Mouse (Mus musculus) frontal cortex, postnatal 14 days (tissue): Measurements from ENCODE around the gene Olfr654.

Source experiments
- DNase-seq, 2 experiments: peaks; one replicate each; pipeline ENCODE4 v3.0.0; 2022; ENCODE audit warnings: low spot score in 2 of 2

The Olfr654 gene

DNA sequence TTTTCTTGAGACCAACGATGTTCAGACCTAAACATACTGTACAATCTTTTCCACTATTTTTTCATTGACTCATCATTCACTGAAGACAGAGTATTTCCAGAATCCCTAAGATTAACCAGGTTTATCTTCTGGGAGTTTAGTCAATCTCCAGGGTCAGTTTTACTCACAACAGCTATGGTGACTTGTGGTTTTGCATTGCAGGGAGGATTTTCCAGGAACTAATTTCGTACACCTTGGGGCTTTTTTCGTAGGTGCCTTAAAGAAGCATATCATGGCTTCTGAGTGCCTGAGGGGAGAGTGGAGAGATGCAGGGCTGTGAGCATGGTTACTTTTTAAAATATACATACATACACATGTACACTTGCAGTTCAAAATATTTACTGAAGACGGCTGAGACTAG is at the start of gene Olfr654:
Olfr654 (plus strand) TSS at position 301 of the 400 bp plus-strand sequence.
- no peak for DNase-seq

DNA sequence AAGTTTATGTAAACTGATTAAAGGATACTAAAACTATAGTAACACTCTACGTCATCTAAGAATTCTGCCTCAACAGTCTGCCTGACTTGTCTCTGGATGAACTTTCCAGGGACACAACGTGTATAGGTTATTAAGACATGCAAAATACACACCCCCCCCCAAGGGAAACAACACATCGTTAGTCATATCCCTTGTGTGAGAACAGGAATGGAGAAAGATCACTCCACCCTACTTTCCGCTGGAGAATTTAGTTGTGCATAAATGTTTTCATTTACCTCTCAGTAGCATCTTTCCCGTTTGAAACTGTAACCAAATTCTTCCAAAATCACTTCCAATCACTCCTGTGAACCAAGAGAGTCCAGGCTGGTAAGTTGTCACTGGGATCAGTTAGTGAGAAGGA is 37.0 kb upstream of the Olfr654 start, which contains the start of gene Olfr651:
Olfr651 (plus strand) TSS at position 301 of the 400 bp plus-strand sequence.
- DNase-seq = no peak

DNA sequence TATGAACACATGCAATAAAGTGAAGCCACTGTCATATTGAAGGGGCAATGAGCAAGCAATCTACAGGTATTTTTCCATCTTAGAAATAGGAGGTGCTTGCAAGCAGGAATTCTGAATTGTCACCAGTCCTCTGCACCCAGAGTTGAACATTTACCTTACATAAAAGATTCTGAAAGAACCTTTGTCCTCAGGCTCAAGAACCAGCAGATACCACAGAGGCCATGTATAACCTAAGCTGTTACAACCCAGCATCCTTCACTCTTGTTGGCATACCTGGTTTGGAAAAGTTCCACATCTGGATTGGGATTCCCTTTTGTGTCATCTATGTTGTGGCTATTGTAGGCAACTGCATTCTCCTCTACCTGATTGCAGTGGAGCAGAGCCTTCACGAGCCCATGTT is 34.1 kb upstream of the Olfr654 start:
- no peak for DNase-seq

DNA sequence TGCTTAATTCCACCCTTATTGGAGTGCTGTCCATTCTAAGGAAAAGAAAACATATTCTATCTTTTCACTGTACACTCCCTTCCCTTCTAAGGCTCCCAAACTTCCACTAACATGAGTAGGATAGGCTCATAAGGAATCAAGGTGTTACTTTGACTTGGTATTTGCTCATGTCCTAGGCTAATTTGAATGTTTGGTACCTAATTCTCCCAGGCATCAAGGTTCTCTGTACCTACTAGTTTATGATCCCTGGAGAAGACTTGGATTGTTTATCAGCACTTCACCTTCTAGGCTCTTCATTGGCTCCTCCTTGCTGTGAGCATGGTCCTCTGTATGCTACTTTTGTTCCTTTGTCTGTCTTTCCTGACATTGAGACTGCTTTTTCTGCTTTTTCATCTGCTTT is 26.2 kb upstream of the Olfr654 start, which contains the start of gene Olfr652:
Olfr652 (plus strand) TSS at position 301 of the 400 bp plus-strand sequence.
- DNase-seq = no peak

DNA sequence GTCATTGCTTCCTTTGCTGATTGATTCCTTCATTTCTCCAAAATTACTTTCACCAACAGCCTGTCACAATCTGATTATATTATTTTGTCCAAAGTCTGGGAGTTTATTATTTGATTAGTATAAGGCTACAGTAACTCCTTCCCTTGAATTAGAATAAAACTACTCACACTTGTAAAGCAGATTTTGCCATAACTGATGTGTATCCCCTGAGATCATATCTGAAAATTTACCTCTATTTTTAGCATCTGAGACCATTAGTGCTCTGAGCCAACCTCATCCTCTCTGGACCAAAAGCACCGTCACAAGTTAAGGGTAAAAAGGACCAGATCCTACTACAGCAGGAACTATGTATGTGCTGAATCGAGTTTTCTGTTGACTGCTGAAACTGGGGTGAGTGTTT is 9.8 kb upstream of the Olfr654 start, which contains the start of gene Olfr653:
Olfr653 (plus strand) TSS at position 301 of the 400 bp plus-strand sequence.
- DNase-seq = no peak

DNA sequence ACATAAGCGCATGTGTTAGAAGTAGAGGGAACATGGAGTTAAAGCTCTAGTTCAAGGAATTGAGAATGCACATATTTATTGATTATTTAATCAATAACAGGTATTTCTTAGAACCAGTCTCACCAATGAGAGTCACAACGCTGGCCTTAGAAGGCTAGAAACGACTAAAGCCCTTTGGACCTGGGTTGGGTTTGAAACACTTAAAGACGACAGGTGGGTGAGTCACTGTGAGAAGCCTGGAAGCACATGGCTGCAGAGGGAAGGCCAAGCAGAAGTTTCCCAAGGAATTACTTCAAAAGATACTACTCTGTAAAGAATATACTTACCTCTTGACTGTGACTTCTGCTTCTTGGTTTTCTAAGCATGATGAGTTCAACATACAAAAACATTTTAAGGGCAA is 6.0 kb upstream of the Olfr654 start:
- no peak for DNase-seq

DNA sequence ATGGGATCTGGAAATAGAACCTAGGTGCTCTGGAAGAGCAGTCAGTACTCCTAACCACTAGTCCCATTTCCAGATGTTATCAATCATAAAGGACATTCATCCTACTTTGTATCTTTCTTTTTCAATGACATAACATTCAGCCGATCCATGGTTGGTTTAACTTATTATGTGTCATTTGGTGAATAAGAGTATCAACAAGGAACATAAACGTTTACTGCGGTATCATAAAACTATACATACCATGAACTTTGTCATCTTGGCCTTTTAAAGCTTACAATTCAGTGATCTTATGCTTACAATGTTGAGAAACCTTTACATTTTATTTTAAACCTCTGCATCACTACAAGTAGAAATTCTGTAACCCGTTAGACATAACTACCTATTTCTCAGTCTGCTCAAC is 5.4 kb upstream of the Olfr654 start:
- DNase-seq = no peak

DNA sequence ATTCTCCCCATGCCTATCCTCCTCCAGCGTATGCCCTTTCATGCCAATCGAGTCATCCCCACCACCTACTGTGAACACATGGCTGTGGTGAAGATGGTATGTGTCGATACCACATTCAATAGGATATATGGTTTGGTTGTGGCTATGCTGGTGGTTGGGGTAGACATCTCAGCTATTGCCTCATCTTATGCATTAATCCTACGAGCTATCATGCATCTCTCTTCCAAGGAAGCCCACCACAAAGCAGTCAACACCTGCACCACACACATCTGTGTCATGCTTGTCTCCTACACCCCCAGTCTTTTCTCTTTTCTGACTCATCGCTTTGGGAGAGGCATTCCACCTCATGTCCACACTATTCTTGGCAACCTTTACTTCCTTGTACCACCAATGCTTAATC is 1.4 kb downstream of the Olfr654 start:
- no peak for DNase-seq

DNA sequence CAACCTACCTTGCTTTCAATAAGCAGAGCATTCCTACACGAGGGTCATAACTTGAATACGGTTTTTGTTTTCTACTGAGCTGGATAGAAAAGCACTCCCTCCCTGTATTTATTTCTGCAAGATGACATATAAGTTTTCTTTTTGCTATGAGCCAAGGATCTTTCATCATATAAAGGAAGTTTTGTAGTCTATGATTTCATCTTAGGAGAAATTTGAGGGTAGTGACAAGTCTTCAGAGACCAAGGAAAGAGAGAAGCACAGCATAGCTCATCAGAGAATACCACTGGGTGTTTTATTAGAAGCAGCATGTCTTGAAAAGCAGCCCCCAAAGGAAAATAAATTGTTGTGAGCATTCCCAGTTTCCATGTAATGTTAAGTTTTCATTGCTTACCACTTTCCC is 14.9 kb downstream of the Olfr654 start, which contains the start of gene Olfr655:
Olfr655 (minus strand) TSS at position 101 of the 400 bp plus-strand sequence.
- DNase-seq = no peak

DNA sequence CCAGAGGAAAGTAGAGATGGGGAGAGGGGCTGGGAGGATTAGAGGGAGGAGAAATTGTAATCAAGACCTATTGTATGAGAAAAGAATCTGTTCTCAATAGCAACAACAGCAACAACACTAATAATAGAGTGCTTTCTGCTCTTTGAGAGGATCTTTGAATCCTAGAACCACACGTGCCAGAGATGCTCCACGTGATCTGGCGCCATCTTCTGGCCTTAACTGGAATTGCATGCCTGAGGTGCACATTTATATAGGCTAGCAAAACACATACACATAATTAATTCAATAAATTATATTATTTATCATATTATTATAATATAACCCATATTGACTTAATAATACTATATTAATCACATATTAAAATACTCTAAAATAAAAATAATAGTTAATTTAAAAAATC is 16.3 kb downstream of the Olfr654 start:
- DNase-seq = no peak

DNA sequence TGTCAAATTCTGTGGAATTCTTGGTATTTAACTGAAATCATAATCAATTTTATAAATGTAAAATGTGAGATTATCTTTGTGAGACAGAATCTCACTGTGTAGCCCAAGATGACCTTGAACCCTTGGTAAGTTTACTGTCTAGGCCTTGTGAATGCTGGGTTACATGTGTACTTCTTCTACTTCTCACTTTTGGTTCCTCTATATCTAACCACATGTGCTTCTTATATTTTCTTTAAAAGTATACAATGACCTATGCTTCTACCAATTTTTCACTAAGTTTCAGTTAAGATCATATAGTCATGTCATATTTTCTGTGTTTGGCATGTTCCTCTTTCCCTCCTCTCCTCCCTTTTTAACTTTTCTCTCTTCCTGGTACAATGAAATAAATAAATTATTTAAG is 17.9 kb downstream of the Olfr654 start:
- no peak for DNase-seq

DNA sequence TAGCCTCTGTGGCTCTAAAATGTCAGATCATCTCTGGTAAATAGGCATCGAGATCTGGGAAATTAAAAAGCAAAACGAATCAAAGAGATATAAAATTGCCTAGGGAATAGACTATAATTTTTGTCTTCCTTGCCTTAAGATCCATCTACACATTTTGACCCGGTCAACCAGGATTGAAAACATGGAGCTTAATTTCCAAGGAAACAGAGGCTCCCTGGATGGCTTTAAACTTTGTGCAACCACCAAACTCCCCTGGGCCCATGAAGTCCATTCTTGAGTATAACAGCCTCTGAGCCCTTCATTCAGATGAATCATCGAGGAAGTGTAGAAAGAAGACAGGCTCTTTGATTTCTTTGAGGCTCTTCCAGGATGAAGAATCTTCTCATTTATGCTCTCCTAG is 26.8 kb downstream of the Olfr654 start, which contains the start of gene Olfr656:
Olfr656 (plus strand) TSS at position 301 of the 400 bp plus-strand sequence.
- DNase-seq = no peak

DNA sequence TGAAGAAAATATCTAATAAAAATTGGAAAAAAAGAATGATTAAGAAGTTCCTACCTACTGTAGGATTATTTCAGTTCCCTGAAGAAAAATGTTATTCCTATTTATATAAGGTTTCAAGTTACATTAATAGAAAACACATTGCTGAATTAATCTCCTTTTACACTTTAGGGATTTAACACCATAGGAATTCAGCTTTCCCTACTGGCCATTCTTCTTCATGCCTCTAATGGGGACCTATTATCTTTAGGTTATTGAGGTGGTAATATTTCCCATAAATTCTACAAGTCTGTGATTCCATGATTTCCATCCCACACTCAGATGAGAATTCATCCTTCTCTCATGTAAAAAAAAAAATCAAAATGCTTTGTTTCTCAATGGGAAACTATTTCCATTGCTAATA is 37.7 kb downstream of the Olfr654 start, which contains the start of gene Olfr657:
Olfr657 (plus strand) TSS at position 301 of the 400 bp plus-strand sequence.
- no peak for DNase-seq
